Mouse (Mus musculus): ENCODE measurements around the gene Smg1.

- TF ChIP-seq CTCF (IDR thresholded peaks at IDR 0.05; ENCODE audit: low read depth, low read length), result no peak
- no peak for TF ChIP-seq POLR2A (IDR thresholded peaks at IDR 0.05; ENCODE audit: borderline replicate concordance, low read depth, low read length)
Observed at GRCm38 (mm10) chr7:118104458-118105052, 138.9 kb downstream of the Smg1 start.

All from bone marrow macrophage, adult 2 months (primary cell).